ENCODE assay signal across 13 mouse cellular contexts in genomic region chr1:14672393-14672999, GRCm38 (mm10).
"Had no signal": no experiment of that assay in that cellular context is flagged by ENCODE, and none has a peak within 500 bp of the region (broad histone marks: within the 10 kb centered on the region; RNA-seq: fewer than 3 reads in every experiment).

No protein-coding gene starts in this region.

- DNase-seq: kidney, adult 11 months; lung, embryonic 14.5 days; lung, postnatal 10 days; lung, postnatal 4 days; retina, postnatal 1 day; right cerebral cortex, postnatal 14 days; thymus, adult 2 months; thymus, postnatal 36 days had no signal

- H3K36me3 ChIP-seq: limb, embryonic 15.5 days; liver, embryonic 12.5 days; midbrain, embryonic 12.5 days; neural tube, embryonic 13.5 days; stomach, embryonic 15.5 days had no signal

- H3K9ac ChIP-seq: limb, embryonic 15.5 days; liver, embryonic 12.5 days; lung, embryonic 14.5 days; midbrain, embryonic 12.5 days; neural tube, embryonic 13.5 days; stomach, embryonic 15.5 days had no signal

- H3K27ac ChIP-seq: limb, embryonic 15.5 days; liver, embryonic 12.5 days; midbrain, embryonic 12.5 days; neural tube, embryonic 13.5 days; stomach, embryonic 15.5 days had no signal

- H3K9me3 ChIP-seq: limb, embryonic 15.5 days; liver, embryonic 12.5 days; midbrain, embryonic 12.5 days; neural tube, embryonic 13.5 days; stomach, embryonic 15.5 days had no signal

- H3K4me2 ChIP-seq: limb, embryonic 15.5 days; liver, embryonic 12.5 days; lung, embryonic 14.5 days; midbrain, embryonic 12.5 days; neural tube, embryonic 13.5 days; stomach, embryonic 15.5 days had no signal

- H3K27me3 ChIP-seq: limb, embryonic 15.5 days; liver, embryonic 12.5 days; midbrain, embryonic 12.5 days; neural tube, embryonic 13.5 days; stomach, embryonic 15.5 days had no signal

- H3K4me3 ChIP-seq: limb, embryonic 15.5 days; liver, embryonic 12.5 days; midbrain, embryonic 12.5 days; neural tube, embryonic 13.5 days; stomach, embryonic 15.5 days had no signal

- H3K4me1 ChIP-seq: limb, embryonic 15.5 days; liver, embryonic 12.5 days; midbrain, embryonic 12.5 days; neural tube, embryonic 13.5 days; stomach, embryonic 15.5 days had no signal

- ATAC-seq: liver, embryonic 12.5 days had no signal
